Mouse (Mus musculus) CD4-positive naive resting alpha-beta T cell, adult 57 days (primary cell): Measurements from ENCODE around the gene Cela1. TPM values are rescaled to one million over a fixed set of nuclear protein-coding genes. Genes with fewer than 3 reads are reported as not detected.

Experiments
- total RNA-seq: library from RNA; stranded (reverse); gene quantifications from one replicate; pipeline ENCODE4 v1.2.4, GENCODE M21; 2023

The Cela1 gene
- total RNA-seq, result 4.0 TPM

GRCm38 (mm10) chr15:100687430-100687971 lies at the start of gene Cela1:
Gene Cela1, minus strand, starts transcription at chr15:100687921.

GRCm38 (mm10) chr15:100729281-100729985 lies 41.7 kb upstream of the Cela1 start, which contains the start of gene Galnt6:
Gene Galnt6, minus strand, starts transcription at chr15:100729376.

GRCm38 (mm10) chr15:100669337-100669736 lies 18.4 kb downstream of the Cela1 start, which contains the start of gene Bin2:
Gene Bin2, minus strand, starts transcription at chr15:100669553.

GRCm38 (mm10) chr15:100636700-100637501 lies 50.8 kb downstream of the Cela1 start, which contains the start of gene Smagp:
Gene Smagp, minus strand, starts transcription at chr15:100636940.

Other genes with a start within 250 kb of the Cela1 start
- 44.3 TPM for gene Letmd1, start 218.9 kb downstream of the Cela1 start, total RNA-seq
- gene Csrnp2, start 192.4 kb downstream of the Cela1 start, total RNA-seq, result 9.8 TPM
- 11.7 TPM for gene Tfcp2, start 135.9 kb downstream of the Cela1 start, total RNA-seq
- 62.9 TPM for gene Pou6f1, start 87.9 kb downstream of the Cela1 start, total RNA-seq
- 385 TPM for gene Dazap2, start 72.6 kb downstream of the Cela1 start, total RNA-seq
- gene Smagp, start 51.0 kb downstream of the Cela1 start, total RNA-seq, result 4.3 TPM
- 420 TPM for gene Bin2, start 18.4 kb downstream of the Cela1 start, total RNA-seq
- gene Galnt6, start 41.5 kb upstream of the Cela1 start, total RNA-seq, result 188 TPM
- gene Slc4a8, start 73.8 kb upstream of the Cela1 start, total RNA-seq, result 12.9 TPM
- gene Scn8a, start 181.9 kb upstream of the Cela1 start, total RNA-seq, result 0.74 TPM